Mouse (Mus musculus) heart, postnatal 0 days (tissue): Measurements from ENCODE around the gene Frrs1l. TPM values are rescaled to one million over a fixed set of nuclear protein-coding genes. Genes with fewer than 3 reads are reported as not detected.

Experiments
- ATAC-seq: fragments of 200-750 bp; cut with Nextera tagmentation; 2 replicates; pipeline ENCODE4 v1.8.0; 2017; ENCODE audit warnings: low read depth, moderate number of reproducible peaks, moderate library complexity; ENCODE audit not compliant: insufficient read depth
- DNase-seq: peaks from one replicate; pipeline ENCODE4 v3.0.0-alpha.2; 2016; ENCODE audit warnings: low spot score
- H3K27ac ChIP-seq: fragments of 300-500 bp; sonication (generic); 2 replicates; pipeline ENCODE4 v1.5.1; 2014; ENCODE audit warnings: low read depth, mild to moderate bottlenecking
- H3K27me3 ChIP-seq: fragments of 300-500 bp; sonication (generic); 2 replicates; pipeline ENCODE4 v1.6.1; 2014; ENCODE audit warnings: low read length, mixed read lengths; ENCODE audit not compliant: control insufficient read depth, insufficient read depth
- H3K36me3 ChIP-seq: fragments of 300-500 bp; sonication (generic); replicated peaks from 2 replicates; pipeline ENCODE4 v1.6.1; 2014; ENCODE audit warnings: low read length, mixed read lengths; ENCODE audit not compliant: control insufficient read depth, insufficient read depth
- H3K4me1 ChIP-seq: fragments of 300-500 bp; sonication (generic); 2 replicates; pipeline ENCODE4 v1.6.1; 2014; ENCODE audit warnings: antibody characterized with exemption; ENCODE audit not compliant: control insufficient read depth, insufficient read depth
- H3K4me2 ChIP-seq: fragments of 300-500 bp; sonication (generic); 2 replicates; pipeline ENCODE4 v1.6.1; 2014; ENCODE audit warnings: low read depth, mild to moderate bottlenecking, low read length, moderate library complexity
- H3K4me3 ChIP-seq: fragments of 300-500 bp; sonication (generic); 2 replicates; pipeline ENCODE4 v1.5.1; 2014; ENCODE audit warnings: low read depth, low read length
- H3K9ac ChIP-seq: fragments of 300-500 bp; sonication (generic); replicated peaks from 2 replicates; pipeline ENCODE4 v1.6.1; 2014; ENCODE audit warnings: low read depth, low read length, mixed read lengths
- H3K9me3 ChIP-seq: fragments of 300-500 bp; sonication (generic); replicated peaks from 2 replicates; pipeline ENCODE4 v1.6.1; 2016; ENCODE audit warnings: low read length; ENCODE audit not compliant: control insufficient read depth
- CTCF ChIP-seq: IDR thresholded peaks from 2 replicates; pipeline ENCODE4 v1.5.1; 2016; ENCODE audit warnings: antibody characterized with exemption, control low read depth, low read depth
- EP300 ChIP-seq: IDR thresholded peaks from 2 replicates; pipeline ENCODE4 v1.6.1; 2016; ENCODE audit warnings: antibody characterized with exemption, low read depth
- WGBS: fragments of 180-500 bp; shearing (Covaris S2); extraction: QIAGEN DNeasy Blood & Tissue Kit; methylation state at CpG from one replicate; pipeline ENCODE4 v1.1.7; 2014; 5-methylcytosine and 5-hydroxymethylcytosine counted together
- polyA plus RNA-seq: library from polyadenylated mRNA; unstranded; fragments of >200 nt; fragmentation: Nextera tagmentation; extraction: Ambion mirVana; gene quantifications from 2 replicates; pipeline ENCODE4 v1.2.1, GENCODE M21; 2015
- total RNA-seq: library from RNA; depleted of rRNA; stranded (reverse); fragments of >200 nt; gene quantifications from 2 replicates; pipeline ENCODE4 v1.2.3, GENCODE M21; 2014; ENCODE audit warnings: low replicate concordance

The Frrs1l gene
- total and polyA plus RNA-seq, 2 experiments from 2014 or later: not detected

DNA sequence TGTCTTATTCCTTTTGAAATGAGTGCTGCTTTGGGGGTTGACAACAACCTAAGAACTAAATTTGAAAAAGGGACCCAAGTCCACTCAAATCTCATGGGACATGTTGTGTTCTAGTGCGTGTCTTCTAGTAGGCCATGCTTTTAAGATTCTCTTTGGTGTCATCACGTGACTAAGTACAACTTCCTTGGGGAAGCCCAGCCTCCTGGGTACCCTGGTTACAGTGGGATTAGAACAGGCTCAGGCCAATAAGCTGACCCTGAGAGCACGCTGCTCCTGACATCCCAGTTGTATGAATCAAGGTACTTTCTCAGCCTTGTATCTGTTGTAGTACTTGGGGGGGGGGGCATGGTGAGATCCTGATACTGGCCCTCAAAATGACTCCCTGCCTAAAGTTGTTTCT lies 38.5 kb downstream of the Frrs1l start:
- no peak for DNase-seq
- H3K4me1 ChIP-seq: peaks cover 7% of the 10 kb centered on the region; the same call in 1 of the 2 replicates
- H3K36me3 ChIP-seq: no peaks in the 10 kb centered on the region
- no peak overlapping the region for H3K9ac ChIP-seq
- no peak overlapping the region for H3K4me3 ChIP-seq
- no peak for ATAC-seq
- H3K4me2 ChIP-seq: no peak overlapping the region
- 81% methylated on average over 3 of the region's 3 CpGs for WGBS
- no peaks in the 10 kb centered on the region for H3K9me3 ChIP-seq
- TF ChIP-seq EP300 (no peak), CTCF (no peak)
- H3K27me3 ChIP-seq: no peaks in the 10 kb centered on the region
- H3K27ac ChIP-seq: no peak overlapping the region

- 53% methylated on average over 6 of the region's 6 CpGs for WGBS
- H3K36me3 ChIP-seq: no peaks in the 10 kb centered on the region
- H3K27ac ChIP-seq: no peak overlapping the region
- no peaks in the 10 kb centered on the region for H3K9me3 ChIP-seq
- ATAC-seq (no peak), DNase-seq (no peak)
- H3K9ac ChIP-seq: no peak overlapping the region
- H3K27me3 ChIP-seq: no peaks in the 10 kb centered on the region
- no peak overlapping the region for H3K4me3 ChIP-seq
- peaks cover 19% of the 10 kb centered on the region for H3K4me1 ChIP-seq
- TF ChIP-seq EP300 (no peak), CTCF (no peak)
- no peak overlapping the region for H3K4me2 ChIP-seq
Observed at GRCm38 (mm10) chr4:56949494-56949893, 40.7 kb downstream of the Frrs1l start.

GRCm38 (mm10) chr4:56946641-56947640 lies 43.2 kb downstream of the Frrs1l start, which contains the start of gene Tmem245:
Gene Tmem245, minus strand, starts transcription at chr4:56947437.
- peak within 1 kb of the TSS; percentile 94 for H3K27ac ChIP-seq
- peaks cover 39% of the 10 kb centered on the region for H3K4me1 ChIP-seq
- H3K27me3 ChIP-seq: no peaks in the 10 kb centered on the region
- peak within 1 kb of the TSS; percentile 90 for H3K4me2 ChIP-seq
- peak; percentile 95 for DNase-seq
- H3K4me3 ChIP-seq: peak within 1 kb of the TSS; percentile 82
- TF ChIP-seq EP300 (no peak), CTCF (no peak; the same call in 1 of the 2 replicates)
- no peaks in the 10 kb centered on the region for H3K36me3 ChIP-seq
- WGBS: under 1% methylated on average over 105 of the region's 107 CpGs
- ATAC-seq: peak; percentile 93
- H3K9ac ChIP-seq: peak within 1 kb of the TSS; percentile 91
- no peaks in the 10 kb centered on the region for H3K9me3 ChIP-seq

DNA sequence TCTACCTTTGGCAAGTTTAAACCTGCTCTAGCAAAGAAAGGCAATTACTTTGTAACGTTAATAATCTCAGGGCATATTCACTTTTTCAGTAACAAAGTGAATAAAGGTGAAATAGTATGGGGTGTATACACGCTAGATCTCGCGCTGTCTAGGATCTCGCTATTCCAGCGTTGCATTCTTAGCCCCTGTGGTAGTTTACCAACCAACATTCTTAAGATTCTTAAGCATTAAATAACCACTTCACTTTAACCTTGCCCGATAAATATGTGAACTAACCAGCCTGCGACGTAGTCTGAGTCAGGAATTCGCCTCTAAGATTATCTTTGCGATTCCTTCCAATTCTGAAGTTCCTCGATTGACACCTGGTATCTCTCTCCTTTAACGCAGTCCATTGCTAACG lies 44.0 kb downstream of the Frrs1l start:
- peak overlapping the region; percentile 94 for H3K27ac ChIP-seq
- no peaks in the 10 kb centered on the region for H3K27me3 ChIP-seq
- no peaks in the 10 kb centered on the region for H3K36me3 ChIP-seq
- DNase-seq: peak; percentile 59
- peak overlapping the region; percentile 82 for H3K4me3 ChIP-seq
- TF ChIP-seq CTCF: no peak
- no peak for TF ChIP-seq EP300
- H3K4me2 ChIP-seq: peak overlapping the region; percentile 90
- no peaks in the 10 kb centered on the region for H3K9me3 ChIP-seq
- peaks cover 43% of the 10 kb centered on the region for H3K4me1 ChIP-seq
- peak overlapping the region; percentile 91 for H3K9ac ChIP-seq
- under 1% methylated on average over 14 of the region's 14 CpGs for WGBS
- peak; percentile 31 for ATAC-seq

- WGBS: 14% methylated on average over 4 of the region's 4 CpGs
- Histone ChIP-seq H3K4me2 (peak overlapping the region; percentile 46), H3K9ac (0 out of 2 replicates have a peak overlapping the region, but pooled peaks have one; percentile 1), H3K27ac (peak overlapping the region; percentile 78), H3K9me3 (no peaks in the 10 kb centered on the region), H3K36me3 (no peaks in the 10 kb centered on the region), H3K4me1 (peaks cover 60% of the 10 kb centered on the region), H3K27me3 (no peaks in the 10 kb centered on the region), H3K4me3 (peak overlapping the region; percentile 17; the same call in 1 of the 2 replicates)
- TF ChIP-seq EP300: no peak
- TF ChIP-seq CTCF: no peak
- ATAC-seq (peak; percentile 25), DNase-seq (peak; percentile 73)
Observed at GRCm38 (mm10) chr4:56944286-56944685, 45.9 kb downstream of the Frrs1l start.
